Mouse (Mus musculus) spleen, postnatal 14 days (tissue): ENCODE measurements around the gene Arhgap11a.

Experiments used
- DNase-seq, 2 experiments: peaks; one replicate each; pipeline ENCODE4 v3.0.0; 2021 to 2022; ENCODE audit warnings: low spot score in 2 of 2

The Arhgap11a gene

GRCm38 (mm10) chr2:113848245-113849121, at the start of gene Arhgap11a:
Gene Arhgap11a, minus strand, starts transcription at chr2:113848661.
- DNase-seq: peak; percentile 84 to 90

GRCm38 (mm10) chr2:113893385-113894122, 45.1 kb upstream of the Arhgap11a start:
- DNase-seq: no peak

- no peak for DNase-seq
Measured at GRCm38 (mm10) chr2:113887166-113887565, 38.7 kb upstream of the Arhgap11a start.

DNA sequence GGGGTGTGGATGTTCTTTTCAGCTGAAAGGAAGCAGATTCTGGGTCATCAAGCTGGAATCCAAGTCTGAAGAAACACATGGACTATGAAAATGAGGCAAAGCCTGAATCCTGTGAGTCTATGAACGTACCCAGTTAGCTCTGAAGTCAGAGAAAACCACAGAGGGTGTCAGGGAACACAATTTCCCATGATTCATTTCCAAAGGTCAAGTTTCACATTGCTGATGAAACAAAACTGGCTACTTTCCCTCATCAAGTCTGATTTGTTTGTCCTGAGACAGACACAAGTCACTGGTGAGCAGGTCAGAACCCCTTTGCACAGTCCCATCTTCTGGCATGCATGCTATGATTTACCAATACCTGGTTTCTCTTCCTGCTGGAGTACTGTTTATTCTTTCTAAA, 37.6 kb upstream of the Arhgap11a start:
- no peak for DNase-seq

DNA sequence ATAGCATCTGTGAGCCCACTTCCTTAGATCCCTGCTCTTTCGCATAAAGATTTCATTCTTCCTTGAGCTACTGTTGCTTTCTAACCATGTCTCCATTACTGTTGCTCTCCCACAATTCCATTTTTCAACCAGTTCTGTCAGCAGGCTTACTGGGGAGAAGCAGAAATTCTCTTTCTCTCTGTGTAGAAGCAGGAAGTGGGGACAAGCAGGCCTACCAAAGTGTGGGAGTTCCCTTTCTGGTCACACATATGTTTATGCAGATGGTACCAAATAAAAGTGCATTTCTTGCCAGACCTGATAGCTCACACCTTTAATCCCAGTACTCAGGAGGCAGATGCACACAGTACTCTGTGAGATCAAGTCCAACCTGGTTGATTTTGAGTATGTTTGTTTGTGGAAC, 21.7 kb upstream of the Arhgap11a start:
- no peak for DNase-seq

DNA sequence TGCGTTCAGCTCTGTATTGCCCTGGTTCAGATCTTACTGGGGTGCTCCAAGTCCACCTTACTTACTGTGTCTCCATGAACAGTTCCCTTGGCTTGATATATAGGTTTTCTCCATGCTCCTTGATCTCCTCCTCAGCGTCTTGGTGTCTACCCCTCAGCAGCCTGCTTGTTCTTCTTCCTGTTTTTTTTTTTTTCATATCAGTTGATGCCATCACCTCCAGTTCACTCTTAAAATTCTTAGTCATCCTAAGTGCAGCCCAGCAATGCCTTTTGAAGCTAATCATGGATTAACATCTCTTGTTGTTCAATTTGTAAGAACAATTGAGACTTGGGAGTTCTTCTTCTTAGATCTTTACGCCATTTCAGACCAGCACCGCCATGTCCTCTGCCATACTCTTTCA, 19.9 kb upstream of the Arhgap11a start:
- no peak for DNase-seq

DNA sequence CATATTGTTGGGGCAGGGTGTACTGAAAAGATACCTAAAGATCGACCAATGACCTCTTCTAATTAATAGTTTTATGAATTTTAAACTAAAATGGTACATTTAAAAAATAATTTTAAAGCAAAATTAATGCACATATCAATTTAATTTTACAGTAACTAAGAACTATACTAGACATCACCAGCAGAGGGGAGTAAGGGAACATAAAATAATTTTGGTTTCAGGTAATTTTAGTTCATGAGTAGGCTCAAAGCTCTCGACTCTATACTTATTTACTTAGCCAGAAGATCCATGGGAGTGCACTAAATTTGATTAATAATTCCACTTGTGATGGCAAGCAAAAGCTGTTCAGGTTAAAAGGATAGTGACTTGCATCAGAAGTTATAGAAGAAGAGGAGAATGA, 17.7 kb upstream of the Arhgap11a start:
- DNase-seq: no peak

DNA sequence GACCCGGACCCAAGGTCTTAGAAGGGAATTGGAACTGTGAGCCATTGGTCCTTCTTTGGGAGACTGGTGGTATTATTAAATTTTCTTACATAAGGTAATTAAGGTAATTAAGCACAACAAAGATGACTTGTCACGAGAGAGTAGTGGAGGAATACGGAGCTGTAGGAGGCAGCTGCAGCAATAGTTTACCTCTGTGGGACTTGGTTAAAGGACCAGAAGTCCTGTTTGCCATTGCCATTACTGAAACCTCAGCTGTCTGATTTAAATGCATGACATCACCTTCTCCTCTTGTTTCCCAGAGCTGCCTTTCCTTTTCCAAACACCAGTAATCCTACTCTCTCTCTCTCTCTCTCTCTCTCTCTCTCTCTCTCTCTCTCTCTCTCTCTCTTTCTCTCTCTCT, 680 bp upstream of the Arhgap11a start:
- no peak for DNase-seq

- peak in 1 of 2 experiments; percentile 16 for DNase-seq
Measured at GRCm38 (mm10) chr2:113847678-113848244, 700 bp downstream of the Arhgap11a start.

- no peak for DNase-seq
Measured at GRCm38 (mm10) chr2:113845081-113845480, 3.4 kb downstream of the Arhgap11a start.

GRCm38 (mm10) chr2:113841656-113842437, 6.6 kb downstream of the Arhgap11a start:
- DNase-seq: no peak

GRCm38 (mm10) chr2:113839488-113839887, 9.0 kb downstream of the Arhgap11a start:
- DNase-seq: no peak

GRCm38 (mm10) chr2:113835219-113835618, 13.2 kb downstream of the Arhgap11a start:
- no peak for DNase-seq

DNA sequence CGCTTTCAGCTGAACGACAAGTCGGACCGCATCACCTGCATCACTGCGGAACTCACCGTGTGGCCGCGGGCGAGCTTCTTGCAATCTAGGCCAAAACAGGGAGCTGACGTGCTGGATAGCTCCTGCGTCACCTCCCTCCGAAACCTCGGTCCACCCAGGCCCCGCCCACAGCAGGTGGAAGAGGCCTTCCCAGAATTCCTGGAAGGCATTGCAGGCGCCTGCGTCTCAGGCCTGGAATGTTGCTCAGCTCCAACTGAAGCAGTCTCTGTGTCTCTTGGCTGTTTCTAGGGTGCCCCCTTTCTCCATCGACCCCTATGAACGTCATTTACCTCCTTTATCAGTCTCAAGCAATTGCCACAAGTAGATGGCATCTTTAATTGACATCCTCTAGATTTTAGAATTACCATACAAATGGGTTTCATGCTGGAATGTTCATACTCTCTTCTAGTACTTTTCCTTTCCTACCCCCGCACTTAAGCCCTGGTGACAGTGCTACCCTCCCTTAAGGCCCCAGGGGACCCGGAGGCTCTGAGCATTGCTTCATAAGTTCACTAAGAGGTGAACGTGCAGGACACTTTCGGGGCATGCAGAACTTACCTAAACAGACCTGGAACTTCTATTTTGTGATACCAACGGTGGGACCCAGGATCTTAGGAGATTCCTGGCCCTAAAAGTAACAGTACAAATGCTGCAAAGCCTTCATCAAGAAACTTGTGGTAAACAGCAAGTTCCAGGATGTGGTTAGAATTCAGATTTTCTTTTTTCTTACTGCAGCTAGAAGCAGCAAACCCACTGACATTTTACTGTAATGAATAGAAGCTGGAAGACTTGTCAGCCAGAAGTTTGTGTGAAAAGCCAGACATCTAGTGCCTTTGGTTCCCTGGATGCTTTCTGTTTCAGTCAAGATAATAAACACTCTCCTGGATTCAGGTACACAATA, 19.2 kb downstream of the Arhgap11a start, which contains the start of gene Scg5:
Scg5 (minus strand) TSS at position 179 of the 940 bp plus-strand sequence.
- DNase-seq: no peak

DNA sequence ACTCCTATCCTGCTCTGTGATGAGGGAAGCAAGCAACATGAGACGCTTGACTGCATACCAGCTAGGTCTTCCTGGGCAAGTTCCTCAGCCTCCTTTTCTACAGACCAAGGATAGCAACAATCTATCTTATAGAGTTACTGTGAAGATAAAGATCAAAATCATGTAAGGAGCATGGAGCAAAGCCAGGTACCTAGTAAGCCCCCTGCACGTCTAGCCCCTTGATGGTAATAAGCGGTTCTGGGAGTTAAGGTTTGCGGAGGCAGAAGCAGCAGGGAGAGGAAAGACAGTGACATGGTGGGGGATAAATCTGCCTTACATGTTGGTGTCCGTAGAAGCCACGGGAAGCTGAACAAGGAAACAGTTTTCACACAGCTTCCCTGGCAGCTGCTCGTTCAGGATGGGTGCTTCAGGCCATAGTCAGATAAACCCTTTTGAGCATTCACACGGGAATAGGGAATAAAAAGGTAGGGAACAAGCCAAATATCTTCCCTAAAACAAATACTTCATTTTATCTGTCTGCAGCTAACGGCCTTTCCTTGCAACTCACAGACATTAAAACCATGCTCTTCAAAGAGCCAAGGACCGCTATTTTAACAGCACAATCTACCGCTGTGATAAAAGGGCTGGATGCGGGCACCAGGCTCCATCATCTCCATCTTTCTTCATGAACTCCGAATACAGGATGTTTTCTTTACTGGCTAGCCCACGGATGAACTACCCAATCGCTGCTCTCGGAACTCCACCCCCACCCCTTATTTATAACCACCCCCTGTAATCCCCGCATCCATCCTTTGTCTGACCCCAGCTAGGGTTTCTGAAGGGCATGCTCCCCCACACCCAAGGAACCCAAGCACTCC, 20.1 kb downstream of the Arhgap11a start:
- DNase-seq: no peak

- DNase-seq: no peak
Measured at GRCm38 (mm10) chr2:113823909-113824308, 24.6 kb downstream of the Arhgap11a start.

DNA sequence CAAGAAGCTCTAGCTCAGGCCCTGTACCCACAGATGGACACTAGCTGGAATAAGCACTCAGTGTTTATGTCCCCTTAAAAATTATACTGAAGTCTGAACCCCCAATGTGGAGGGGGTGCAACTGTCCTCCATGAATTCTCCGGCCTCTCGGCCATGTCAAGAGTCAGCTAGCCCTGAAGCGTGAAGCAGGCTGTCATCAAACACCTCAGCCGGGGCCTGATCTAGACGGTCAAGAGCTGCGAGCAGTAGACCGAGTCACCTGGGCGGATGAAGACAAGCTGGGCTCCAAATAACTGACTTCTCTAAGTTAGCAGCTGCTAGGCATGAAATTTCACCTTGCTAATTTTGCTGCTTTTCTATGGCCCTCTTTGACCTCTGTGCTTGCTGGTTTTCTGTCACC, 26.1 kb downstream of the Arhgap11a start:
- DNase-seq: no peak

DNA sequence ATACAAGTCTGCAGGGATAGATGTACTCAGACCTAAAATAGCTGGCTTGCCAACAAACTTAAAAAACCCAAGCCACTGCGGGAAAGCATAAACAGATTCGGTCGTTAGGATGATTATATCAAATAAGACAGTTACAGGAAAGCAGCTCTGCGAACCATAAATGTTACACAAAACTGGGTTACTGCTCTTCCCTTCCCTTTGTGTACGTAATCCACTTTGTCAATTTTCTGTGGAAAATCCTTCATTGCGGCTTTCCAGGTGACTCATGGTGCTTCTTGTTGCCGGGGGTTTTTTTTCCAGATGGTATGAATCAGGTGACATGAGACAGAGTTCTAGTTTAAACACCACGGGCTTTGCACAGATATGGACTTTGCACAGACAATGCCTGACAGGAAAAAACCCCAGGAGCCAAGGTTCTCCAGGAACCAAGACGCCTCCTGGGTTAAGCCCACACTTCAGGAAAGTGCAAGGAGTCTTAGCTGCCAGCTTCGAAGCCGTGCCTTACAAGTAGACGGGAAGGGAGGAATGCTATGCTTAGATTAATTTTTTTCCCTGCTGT, 27.2 kb downstream of the Arhgap11a start:
- DNase-seq: no peak

- no peak for DNase-seq
Measured at GRCm38 (mm10) chr2:113820117-113820516, 28.3 kb downstream of the Arhgap11a start.
